ENCODE assay signal across 8 mouse cellular contexts in genomic region chr7:19149626-19150025, GRCm38 (mm10). TPM values are rescaled to one million over a fixed set of nuclear protein-coding genes. Genes with fewer than 3 reads are reported as not detected.
A peak's percentile ranks its signal among the peaks of the same experiment; 100 is the strongest.
DNase-seq lines count a peak whose midpoint lies in the region; ATAC-seq and TF ChIP-seq lines count a peak whose summit lies in the region.

Snrpd2 (plus strand) TSS chr7:19149722.

- intact Hi-C loops in heart, postnatal 25 days (cut with DNase I): loop anchor here (10.0 kb wide), 1 partner anchor 55 kb away; no protein-coding TSS in a partner anchor

- peaks cover 5 to 7% of the 10 kb centered on the region in 2 experiments; a peak in 1 of 4 replicates for H3K4me1 ChIP-seq in ES-E14 (ENCODE audit: control insufficient read depth in 2 of 2, insufficient read depth in 2 of 2, low read length in 2 of 2, poor library complexity in 1 of 2)
- peaks cover 22% of the 10 kb centered on the region for H3K4me1 ChIP-seq in forebrain, embryonic 15.5 days
- H3K4me1 ChIP-seq in lung, embryonic 14.5 days (ENCODE audit: insufficient read depth): peaks cover 12% of the 10 kb centered on the region
- H3K4me1 ChIP-seq in olfactory bulb, adult 2 months (ENCODE audit: control insufficient read depth, insufficient read depth, low read length): peaks cover 20% of the 10 kb centered on the region
- peaks cover 8% of the 10 kb centered on the region for H3K4me1 ChIP-seq in thymus, adult 2 months (replicated peaks; ENCODE audit: control insufficient read depth, insufficient read depth, low read length)

- no peaks in the 10 kb centered on the region for H3K9me3 ChIP-seq in ES-E14 (ENCODE audit: control insufficient read depth, insufficient read depth, low read depth, low read length)
- H3K9me3 ChIP-seq in forebrain, embryonic 15.5 days: no peaks in the 10 kb centered on the region
- H3K9me3 ChIP-seq in lung, embryonic 14.5 days (ENCODE audit: low read depth, low read length): no peaks in the 10 kb centered on the region

- H3K9ac ChIP-seq in ES-E14 (ENCODE audit: insufficient read depth, low read depth, low read length, poor library complexity, severe bottlenecking): peak within 1 kb of the TSS; percentile 93
- peak within 1 kb of the TSS; percentile 71 for H3K9ac ChIP-seq in forebrain, embryonic 15.5 days (replicated peaks)
- H3K9ac ChIP-seq in lung, embryonic 14.5 days: peak within 1 kb of the TSS; percentile 66

- H3K27me3 ChIP-seq in forebrain, embryonic 15.5 days: no peaks in the 10 kb centered on the region
- H3K27me3 ChIP-seq in lung, embryonic 14.5 days (ENCODE audit: insufficient read depth, low read length): no peaks in the 10 kb centered on the region
- no peaks in the 10 kb centered on the region for H3K27me3 ChIP-seq in thymus, adult 2 months (ENCODE audit: control insufficient read depth, insufficient read depth, low read length)

- in situ Hi-C loops in ES-E14 (cut with MboI; ENCODE audit: low sequenced_read_pairs in 2 of 2, unreplicated experiment in 2 of 2): no loop called here

- TF ChIP-seq CTCF in layer of hippocampus, adult 2 months (conservative IDR thresholded peaks at IDR 0.05): no peak
- no peak for TF ChIP-seq CTCF in lung, embryonic 14.5 days (IDR thresholded peaks at IDR 0.05; ENCODE audit: low read depth)
- no peak for TF ChIP-seq CTCF in olfactory bulb, adult 2 months (IDR thresholded peaks at IDR 0.05; ENCODE audit: insufficient read depth, low read depth, low read length)
- no peak for TF ChIP-seq CTCF in thymus, adult 2 months (IDR thresholded peaks at IDR 0.05; ENCODE audit: borderline replicate concordance, control insufficient read depth, extremely low read depth, insufficient read depth, low read length, poor library complexity)

- peak within 1 kb of the TSS; percentile 88 for H3K4me2 ChIP-seq in forebrain, embryonic 15.5 days (replicated peaks)
- H3K4me2 ChIP-seq in lung, embryonic 14.5 days: peak within 1 kb of the TSS; percentile 81

- ATAC-seq in forebrain, embryonic 15.5 days (replicated peaks): peak; percentile 91
- peak; percentile 95 for ATAC-seq in lung, embryonic 14.5 days (ENCODE audit: insufficient read depth)

- TF ChIP-seq POLR2A in olfactory bulb, adult 2 months (IDR thresholded peaks at IDR 0.05; ENCODE audit: insufficient read depth, low read depth, low read length): peak; percentile 67
- peak; percentile 54; the same call in 1 of the 2 replicates for TF ChIP-seq POLR2A in thymus, adult 2 months (IDR thresholded peaks at IDR 0.05; ENCODE audit: control insufficient read depth, extremely low read depth, insufficient read depth, low read length, poor library complexity)

- peak within 1 kb of the TSS; percentile 82 to 90 for H3K4me3 ChIP-seq in ES-E14 (ENCODE audit: insufficient read depth in 1 of 2, low read depth in 1 of 2, low read length in 2 of 2, poor library complexity in 1 of 2, severe bottlenecking in 1 of 2)
- H3K4me3 ChIP-seq in forebrain, embryonic 15.5 days: peak within 1 kb of the TSS; percentile 64
- H3K4me3 ChIP-seq in layer of hippocampus, adult 2 months: peak within 1 kb of the TSS; percentile 82
- H3K4me3 ChIP-seq in lung, embryonic 14.5 days (ENCODE audit: low read depth, low read length): peak within 1 kb of the TSS; percentile 56
- peak within 1 kb of the TSS; percentile 67 for H3K4me3 ChIP-seq in olfactory bulb, adult 2 months (ENCODE audit: insufficient read depth, low read depth, low read length)
- peak within 1 kb of the TSS; percentile 80 for H3K4me3 ChIP-seq in thymus, adult 2 months (ENCODE audit: control insufficient read depth, insufficient read depth, low read length)

- peak; percentile 95 for DNase-seq in ES-E14 (ENCODE audit: low read depth, low spot score)
- peak; percentile 95 for DNase-seq in cerebellum, adult 11-12 months
- peak; percentile 90 for DNase-seq in heart, postnatal 25 days (ENCODE audit: low spot score)
- peak; percentile 93 to 96 for DNase-seq in layer of hippocampus, adult 2 months (ENCODE audit: low spot score in 2 of 2)
- DNase-seq in lung, embryonic 14.5 days: peak; percentile 100
- peak; percentile 94 for DNase-seq in thymus, adult 2 months

- under 1% methylated on average over 24 of the region's 24 CpGs for WGBS in forebrain, embryonic 15.5 days
- WGBS in lung, embryonic 14.5 days: under 1% methylated on average over 24 of the region's 24 CpGs
- WGBS in olfactory bulb, adult 2 months: under 1% methylated on average over 24 of the region's 24 CpGs
- 0% methylated on average over 24 of the region's 24 CpGs for WGBS in thymus, adult 2 months

- peaks cover 28% of the 10 kb centered on the region for H3K36me3 ChIP-seq in ES-E14 (ENCODE audit: control insufficient read depth, insufficient read depth, low read length, poor library complexity, severe bottlenecking)
- H3K36me3 ChIP-seq in forebrain, embryonic 15.5 days: peaks cover 22% of the 10 kb centered on the region
- peaks cover 39% of the 10 kb centered on the region for H3K36me3 ChIP-seq in lung, embryonic 14.5 days (ENCODE audit: insufficient read depth)
- H3K36me3 ChIP-seq in thymus, adult 2 months (ENCODE audit: control insufficient read depth, insufficient read depth, low read length): no peaks in the 10 kb centered on the region; the same call in 1 of the 2 replicates

- H3K27ac ChIP-seq in ES-E14 (ENCODE audit: insufficient read depth, low read depth, low read length, poor library complexity, severe bottlenecking): peak within 1 kb of the TSS; percentile 14; the same call in 1 of the 2 replicates
- H3K27ac ChIP-seq in forebrain, embryonic 15.5 days (replicated peaks): peak within 1 kb of the TSS; percentile 88
- H3K27ac ChIP-seq in layer of hippocampus, adult 2 months: peak within 1 kb of the TSS; percentile 89
- peak within 1 kb of the TSS; percentile 37 for H3K27ac ChIP-seq in lung, embryonic 14.5 days (ENCODE audit: low read depth)
- H3K27ac ChIP-seq in olfactory bulb, adult 2 months (ENCODE audit: insufficient read depth, low read depth, low read length): peak within 1 kb of the TSS; percentile 81
- H3K27ac ChIP-seq in thymus, adult 2 months (ENCODE audit: control insufficient read depth, insufficient read depth, low read length): peak within 1 kb of the TSS; percentile 27; the same call in 1 of the 2 replicates

TF ChIP-seq in ES-E14, 5 proteins besides CTCF, POLR2A, EP300 and RAD21:
- TF ChIP-seq ZC3H11A (IDR thresholded peaks at IDR 0.05; ENCODE audit: borderline replicate concordance, low read depth, low read length) (no peak), MAFK (IDR thresholded peaks at IDR 0.05; ENCODE audit: insufficient read depth, low read depth, low read length) (no peak), CHD2 (IDR thresholded peaks at IDR 0.05; ENCODE audit: low read depth, low read length) (no peak), HCFC1 (IDR thresholded peaks at IDR 0.05; ENCODE audit: borderline replicate concordance, insufficient read depth, low read length) (no peak; the same call in 1 of the 2 replicates), ZNF384 (IDR thresholded peaks at IDR 0.05; ENCODE audit: low read depth, low read length) (no peak)

RNA-seq across cellular contexts. Expression of gene Snrpd2, which starts in this region (rescaled TPM):
- total RNA-seq in ES-E14 (2012; rRNA removed): 355 and 382 TPM in 2 replicates
- 135 and 143 TPM in 2 replicates for polyA plus RNA-seq in forebrain, embryonic 15.5 days (2015; fragmentation: Nextera tagmentation; extraction: Ambion mirVana)
- 10 to 100 TPM; 67.8 to 71.0 TPM for total RNA-seq in heart, postnatal 25 days (2021)
- total RNA-seq in layer of hippocampus, adult 2 months (2021): 10 to 100 TPM; 76.0 to 80.5 TPM
- polyA plus RNA-seq in lung, embryonic 14.5 days (2014; fragmentation: Nextera tagmentation; extraction: Ambion mirVana): 158 and 161 TPM in 2 replicates
- polyA plus RNA-seq in olfactory bulb, adult 2 months (2012; ENCODE audit: insufficient read depth, insufficient read length, low replicate concordance, missing spikeins): not detected in 2 replicates
- polyA plus RNA-seq in thymus, adult 2 months (2012; rRNA removed): 32.8 and 36.7 TPM in 2 replicates

Comparison
In these comparisons a context has a peak if more than half of its experiments do, and no peak if none do; other contexts are left out.
1. Peak in every context shown above with its lines: DNase-seq, ATAC-seq, H3K4me3 ChIP-seq and H3K27ac ChIP-seq.
2. RNA of gene Snrpd2 (polyA plus RNA-seq): 158 to 161 TPM in lung, embryonic 14.5 days, 135 to 143 TPM in forebrain, embryonic 15.5 days and 32.8 to 36.7 TPM in thymus, adult 2 months; not detected in olfactory bulb, adult 2 months; every median in the first group is over 10 times any median in the second.
3. H3K27ac ChIP-seq: peak in every context shown above with its lines; median percentile 89 in layer of hippocampus, adult 2 months; 88 in forebrain, embryonic 15.5 days; 81 in olfactory bulb, adult 2 months; 37 in lung, embryonic 14.5 days; 27 in thymus, adult 2 months; 14 in ES-E14.